Mouse (Mus musculus) left cerebral cortex, adult 2 months (tissue): ENCODE data around the gene Gm26992. TPM values are rescaled to one million over a fixed set of nuclear protein-coding genes. Genes with fewer than 3 reads are reported as not detected.
A peak's percentile ranks its signal among the peaks of the same experiment; 100 is the strongest.
"Not testable (repeated sequence)": the region's sequence is repeated elsewhere in the genome, so short reads cannot be mapped to it uniquely, and the experiment has no call there.

Source experiments
- DNase-seq, 2 experiments: peaks; one replicate each; pipeline ENCODE4 v3.0.0; 2021 to 2022; ENCODE audit warnings: low spot score in 2 of 2, mixed read lengths in 1 of 2; ENCODE audit errors: extremely low spot score in 1 of 2
- H3K27ac ChIP-seq: fragments of 200-600 bp; 2 replicates; pipeline ENCODE4 v1.8.1; 2022
- H3K4me3 ChIP-seq: fragments of 200-600 bp; 2 replicates; pipeline ENCODE4 v1.8.1; 2022
- CTCF ChIP-seq: fragments of 200-600 bp; IDR thresholded peaks from 2 replicates; pipeline ENCODE4 v1.8.1; 2022; ENCODE audit warnings: antibody characterized with exemption, mild to moderate bottlenecking, moderate library complexity
- intact Hi-C: fragments of 180-260 bp; cut with DNase I; formaldehyde crosslinking; loops from one replicate; pipeline ENCODE4 v1.15.1; 2025
- long read RNA-seq, 2 experiments: library from polyadenylated mRNA; stranded (forward); transcript quantifications; one replicate each; pipeline ENCODE4 v2.0.0; 2021; ENCODE audit warnings: borderline mapping rate in 2 of 2
- total RNA-seq, 2 experiments: library from RNA; stranded (reverse); gene quantifications; 2 replicates each; pipeline ENCODE4 v1.2.3; 2021

Gm26992 gene
- not detected for total RNA-seq
- long read RNA-seq, experiment 1 = 0 reads
- long read RNA-seq, experiment 2 = 0 reads

DNA sequence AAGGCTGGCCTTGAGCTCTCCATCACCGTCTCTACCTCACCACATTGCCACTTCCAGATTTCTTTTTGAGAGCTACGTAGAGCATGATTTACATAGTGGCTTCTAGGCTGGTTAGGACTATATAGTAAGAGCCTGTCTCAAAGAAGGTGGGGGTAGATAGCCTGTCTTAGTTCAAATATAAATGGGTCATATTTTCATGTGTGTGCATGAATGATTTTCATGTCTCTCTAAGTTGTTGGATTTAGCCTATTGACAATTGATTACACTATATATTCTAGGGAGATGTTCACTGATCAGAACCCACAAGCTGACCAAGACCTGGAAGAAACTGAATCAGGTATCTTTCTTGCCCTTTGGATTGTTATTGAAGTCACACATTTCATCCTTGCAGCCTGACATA, at the start of gene Gm26992:
Gene Gm26992, plus strand, starts transcription at position 301 of the 400 bp plus-strand sequence.
- TF ChIP-seq CTCF = no peak
- Histone ChIP-seq H3K4me3 (no peak within 1 kb of the TSS), H3K27ac (no peak within 1 kb of the TSS)
- intact Hi-C loops = no loop called here
- DNase-seq = no peak

DNA sequence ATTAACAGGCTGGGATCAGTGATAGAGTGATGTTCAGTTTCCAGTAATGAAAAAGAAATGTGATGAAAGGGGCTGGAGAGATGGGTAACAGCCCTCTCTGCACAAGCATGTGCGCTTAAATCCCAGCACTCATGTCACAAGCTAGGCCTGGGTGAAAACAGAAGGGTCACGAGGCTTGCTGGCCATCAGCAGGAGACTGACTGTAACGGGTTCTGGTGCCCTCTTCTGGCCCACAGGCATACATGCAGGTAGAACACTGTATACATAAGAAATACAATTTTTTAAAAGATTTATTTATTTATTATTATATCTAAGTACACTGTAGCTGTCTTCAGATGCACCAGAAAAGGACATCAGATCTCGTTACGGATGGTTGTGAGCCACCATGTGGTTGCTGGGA, 47.6 kb upstream of the Gm26992 start:
- Histone ChIP-seq H3K4me3 (no peak overlapping the region), H3K27ac (no peak overlapping the region)
- TF ChIP-seq CTCF = peak; percentile 56
- intact Hi-C loops = no loop called here
- DNase-seq = peak in 1 of 2 experiments; percentile 7

DNA sequence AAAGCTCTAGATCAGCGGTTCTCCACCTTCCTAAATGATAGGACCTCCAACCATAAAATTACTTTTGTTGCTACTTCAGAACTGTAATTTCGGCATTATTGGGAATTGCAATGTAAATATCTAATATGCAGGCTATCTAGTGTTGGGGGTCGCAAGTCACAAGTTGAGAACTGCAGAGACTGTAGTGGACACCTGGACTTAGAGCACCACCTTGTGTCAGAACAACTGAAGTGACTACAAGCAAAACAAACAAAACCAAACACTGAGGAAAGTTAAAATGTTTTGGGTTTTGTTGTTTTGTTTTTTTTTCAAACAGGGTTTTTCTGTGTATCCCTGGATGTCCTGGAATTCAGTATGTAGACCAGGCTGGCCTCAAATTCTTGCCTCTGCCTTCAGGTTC, 37.3 kb upstream of the Gm26992 start:
- peak; percentile 37 for TF ChIP-seq CTCF
- no peak overlapping the region for H3K4me3 ChIP-seq
- intact Hi-C loops = no loop called here
- no peak overlapping the region for H3K27ac ChIP-seq
- DNase-seq = no peak

DNA sequence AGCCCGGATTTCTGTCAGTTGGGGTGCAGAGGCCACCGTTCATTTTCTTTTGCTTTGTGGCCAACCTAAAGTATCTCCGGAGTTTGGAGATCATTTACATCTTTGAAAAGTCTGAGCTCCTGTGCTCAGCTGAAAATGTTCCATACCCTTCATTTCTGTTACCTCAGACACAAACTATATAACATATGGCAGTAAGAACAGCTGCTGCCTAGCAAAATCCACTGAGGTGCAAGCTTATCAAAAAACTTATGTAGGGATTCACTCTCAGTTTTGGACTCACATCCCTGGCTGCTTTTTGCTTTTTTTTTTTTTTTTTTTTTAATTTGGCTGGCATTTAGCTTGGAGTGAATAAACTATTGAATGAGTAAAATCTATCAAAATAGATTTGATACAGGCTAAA, 33.7 kb upstream of the Gm26992 start:
- no peak for TF ChIP-seq CTCF
- no peak for DNase-seq
- no peak overlapping the region for H3K27ac ChIP-seq
- intact Hi-C loops = no loop called here
- no peak overlapping the region for H3K4me3 ChIP-seq

DNA sequence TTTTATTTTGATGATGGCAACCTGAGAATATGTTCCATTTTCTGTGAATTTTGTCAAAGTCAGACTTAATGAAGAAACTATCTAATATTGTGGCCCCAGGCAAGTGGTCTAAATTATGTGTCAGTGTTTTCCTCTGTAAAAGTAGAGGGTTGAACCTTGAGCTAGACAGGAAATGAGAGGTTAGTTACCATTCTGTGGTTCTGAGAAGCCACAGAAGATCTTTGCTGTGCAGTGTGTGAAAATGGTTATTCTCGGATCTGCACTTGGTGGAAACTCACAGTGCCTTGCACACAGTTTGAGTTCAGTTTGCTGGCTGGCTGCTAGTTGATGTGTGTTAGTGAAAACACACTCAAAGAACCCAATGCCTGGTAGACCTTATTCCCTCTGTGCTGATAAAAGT, 28.0 kb upstream of the Gm26992 start:
- TF ChIP-seq CTCF = no peak
- intact Hi-C loops = no loop called here
- no peak overlapping the region for H3K27ac ChIP-seq
- DNase-seq = no peak
- no peak overlapping the region for H3K4me3 ChIP-seq

DNA sequence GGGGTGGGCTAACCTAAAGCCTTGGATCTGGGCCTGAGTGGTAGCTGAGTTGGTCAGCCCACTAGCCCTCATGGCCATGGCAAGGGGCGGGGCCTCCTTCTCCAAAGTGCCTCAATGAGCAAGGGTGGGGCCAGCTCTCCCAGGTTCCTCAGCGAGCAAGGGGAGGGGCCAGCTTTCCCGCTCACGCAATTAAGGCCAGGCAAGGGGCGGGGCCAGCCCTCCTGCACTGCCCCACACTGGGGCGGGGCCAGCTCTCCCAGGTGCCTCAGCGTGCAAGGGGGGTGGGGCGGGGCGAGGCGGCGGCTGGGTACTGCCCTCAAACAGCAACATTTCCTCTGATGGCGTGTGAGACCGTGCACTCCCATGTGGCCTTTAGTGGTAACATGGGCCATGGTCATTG, 16.8 kb upstream of the Gm26992 start:
- Histone ChIP-seq H3K27ac (no peak overlapping the region), H3K4me3 (no peak overlapping the region)
- no peak for DNase-seq
- intact Hi-C loops = no loop called here
- TF ChIP-seq CTCF = no peak

DNA sequence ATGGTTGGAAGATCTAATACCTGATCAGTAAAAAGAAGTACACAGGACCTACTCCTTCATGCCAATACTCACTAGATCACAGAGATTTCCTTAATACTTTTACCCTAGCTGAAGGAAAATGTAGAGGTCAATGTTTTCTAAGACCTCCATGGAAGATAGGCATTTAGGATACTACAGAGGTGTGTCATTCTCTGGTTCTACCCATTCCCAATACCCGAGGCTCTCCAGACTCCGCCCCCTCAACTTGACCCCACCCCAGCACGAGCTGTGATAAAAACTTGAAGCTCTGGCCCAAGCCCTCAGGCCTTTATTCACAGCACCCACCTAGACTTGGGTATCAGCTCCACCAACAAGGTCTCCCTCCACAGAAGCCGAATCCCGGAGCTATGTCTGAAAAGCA, 7.6 kb upstream of the Gm26992 start, which contains the start of gene Tsx:
Gene Tsx, plus strand, starts transcription at position 301 of the 400 bp plus-strand sequence.
- no peak for TF ChIP-seq CTCF
- DNase-seq = no peak
- H3K27ac ChIP-seq = no peak within 1 kb of the TSS
- intact Hi-C loops = no loop called here
- H3K4me3 ChIP-seq = no peak within 1 kb of the TSS

DNA sequence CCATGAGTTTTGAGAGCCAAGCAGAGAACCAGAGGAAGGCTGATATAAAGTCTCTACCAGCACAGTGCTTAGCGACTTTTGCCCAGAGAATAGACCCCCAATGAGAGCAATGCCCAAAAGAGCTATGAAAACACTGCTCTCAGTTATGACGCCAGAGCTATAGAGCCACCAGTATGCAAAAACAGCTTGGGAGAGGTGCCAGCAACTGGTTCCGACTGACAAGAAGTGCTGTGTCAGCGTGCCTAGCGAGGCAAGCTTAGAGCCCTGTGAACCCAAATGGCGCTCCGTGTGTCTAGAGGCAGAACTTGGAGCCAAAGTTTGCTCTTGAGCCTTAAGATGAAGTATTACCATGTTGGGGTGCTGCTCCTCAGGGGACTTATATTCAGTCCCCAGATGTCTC, 5.9 kb downstream of the Gm26992 start:
- intact Hi-C loops = no loop called here

DNA sequence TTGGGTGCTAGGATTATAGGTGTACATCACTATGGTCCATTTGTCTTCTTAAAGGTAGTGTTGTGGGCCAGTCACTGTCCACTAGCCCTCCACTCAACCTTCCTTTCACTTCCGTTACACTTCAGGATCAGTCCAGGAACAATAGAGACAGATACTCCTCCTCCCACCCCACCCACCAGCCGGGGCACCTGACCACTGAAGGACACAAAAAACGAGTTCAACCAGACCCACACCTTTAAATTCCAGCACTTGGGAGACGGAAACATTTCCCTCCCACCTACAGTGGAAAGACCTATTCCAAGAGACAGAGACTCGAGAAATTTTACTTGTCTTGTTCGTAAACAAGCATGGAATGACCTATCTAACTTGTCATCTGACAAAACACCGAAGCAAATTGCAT, 10.5 kb downstream of the Gm26992 start:
- no peak for TF ChIP-seq CTCF

More for the DNA sequence above, 5.9 kb downstream of the Gm26992 start:
- no peak overlapping the region for H3K27ac ChIP-seq
- no peak for TF ChIP-seq CTCF
- DNase-seq = no peak
- H3K4me3 ChIP-seq = no peak overlapping the region

DNA sequence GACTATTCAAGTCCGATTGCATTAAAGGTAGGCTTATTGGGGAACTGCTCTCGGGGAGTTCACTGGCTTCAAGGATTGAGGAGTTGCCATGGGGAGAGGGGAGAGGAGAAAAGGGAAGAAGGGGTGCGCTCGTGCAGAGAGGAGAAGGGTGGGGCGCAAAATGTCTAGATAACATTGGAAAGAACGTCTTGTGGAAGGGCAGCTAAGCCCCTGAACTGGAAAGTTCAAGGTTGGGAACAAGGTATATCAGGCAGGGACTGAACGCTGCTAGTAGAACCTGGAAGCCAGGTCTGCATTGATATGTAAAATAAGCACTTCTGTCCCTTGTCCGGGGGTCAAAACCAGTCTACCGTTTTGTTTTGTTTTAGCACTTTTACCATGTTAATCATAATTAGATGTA, 16.2 kb downstream of the Gm26992 start:
- Histone ChIP-seq H3K27ac (no peak overlapping the region), H3K4me3 (no peak overlapping the region)
- DNase-seq = no peak
- intact Hi-C loops = no loop called here
- no peak for TF ChIP-seq CTCF

More for the DNA sequence above, 10.5 kb downstream of the Gm26992 start:
- Histone ChIP-seq H3K27ac (no peak overlapping the region), H3K4me3 (no peak overlapping the region)
- intact Hi-C loops = no loop called here
- no peak for DNase-seq

DNA sequence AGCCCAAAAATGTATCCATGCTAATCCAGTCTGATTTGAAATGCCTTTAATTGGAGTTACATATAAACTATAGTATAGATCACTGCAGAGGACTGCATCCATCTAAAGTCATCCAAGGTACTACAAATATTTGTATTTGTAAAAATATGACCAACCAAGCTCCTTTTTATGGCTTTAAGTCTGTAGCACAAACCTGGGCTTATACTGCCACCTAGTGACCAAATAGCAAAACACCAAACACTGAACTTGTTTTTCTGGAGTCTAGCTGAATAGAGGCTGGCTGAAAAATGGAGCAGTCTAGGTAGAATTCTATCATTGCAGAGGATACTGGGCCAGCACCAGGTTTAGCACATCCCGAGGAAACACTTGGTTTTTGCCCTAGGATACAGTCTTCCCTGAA, 19.0 kb downstream of the Gm26992 start:
- no peak overlapping the region for H3K27ac ChIP-seq
- peak; percentile 78 for TF ChIP-seq CTCF
- intact Hi-C loops = loop anchor here (2.0 to 10.0 kb wide), 3 partner anchors 246 to 946 kb away; no protein-coding TSS in a partner anchor
- no peak for DNase-seq
- no peak overlapping the region for H3K4me3 ChIP-seq

DNA sequence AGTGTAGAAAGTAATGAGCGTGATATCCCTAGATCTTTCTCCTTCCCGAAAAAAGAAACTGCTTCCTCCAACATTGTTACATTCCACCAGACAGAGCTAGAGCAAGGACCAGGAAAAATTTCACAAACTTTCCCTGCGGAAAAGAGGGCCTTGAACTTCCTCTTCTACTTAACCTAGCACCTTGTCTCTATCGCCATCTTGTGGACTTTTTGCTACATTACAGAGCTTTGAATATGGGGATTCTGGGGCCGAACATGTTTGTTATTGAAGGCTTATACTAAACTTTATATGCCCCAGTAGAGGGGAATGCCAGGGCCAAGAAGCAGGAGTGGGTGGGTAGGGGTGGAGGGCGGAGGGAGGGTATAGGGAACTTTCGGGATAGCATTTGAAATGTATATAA, 21.9 kb downstream of the Gm26992 start:
- Histone ChIP-seq H3K27ac (no peak overlapping the region), H3K4me3 (no peak overlapping the region)
- intact Hi-C loops = loop anchor here (1.0 to 10.0 kb wide), 3 partner anchors 183 to 949 kb away; no protein-coding TSS in a partner anchor
- peak; percentile 64 for TF ChIP-seq CTCF
- no peak for DNase-seq

DNA sequence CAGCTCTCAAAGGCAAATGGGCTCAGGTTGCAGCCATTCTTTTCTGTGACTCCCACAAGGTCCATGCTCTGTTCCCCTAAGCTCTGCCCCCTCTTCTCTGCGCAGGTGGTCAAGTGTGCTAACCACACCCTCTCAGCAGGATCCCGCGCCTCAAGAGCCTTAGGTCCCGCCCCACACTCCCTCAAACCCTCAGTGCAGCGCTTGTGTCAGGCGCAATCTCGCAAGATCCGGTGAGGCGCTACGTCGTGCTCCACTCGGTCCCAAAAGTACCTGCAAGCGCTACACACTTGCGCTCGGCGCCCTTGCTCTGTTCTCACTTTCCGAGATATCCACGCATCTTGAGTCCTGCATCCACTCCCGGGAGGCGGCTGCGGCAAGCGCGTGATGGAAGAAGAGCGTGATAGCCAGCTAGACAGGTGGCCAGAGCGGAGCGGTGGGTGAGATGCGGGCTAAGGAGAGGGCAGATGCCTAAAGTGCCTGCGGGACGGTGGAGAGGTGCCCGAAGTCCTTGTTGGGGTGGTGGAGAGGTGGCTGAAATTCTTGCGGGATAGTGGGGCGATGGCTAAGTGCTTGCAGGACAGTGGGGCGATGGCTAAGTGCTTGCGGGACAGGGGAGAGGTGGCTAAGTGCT, 25.8 kb downstream of the Gm26992 start:
- Histone ChIP-seq H3K4me3 (peak overlapping the region; percentile 46), H3K27ac (no peak overlapping the region)
- TF ChIP-seq CTCF = no peak
- intact Hi-C loops = loop anchor here (10.0 kb wide), 2 partner anchors 493 to 953 kb away; no protein-coding TSS in a partner anchor
- DNase-seq = no peak

DNA sequence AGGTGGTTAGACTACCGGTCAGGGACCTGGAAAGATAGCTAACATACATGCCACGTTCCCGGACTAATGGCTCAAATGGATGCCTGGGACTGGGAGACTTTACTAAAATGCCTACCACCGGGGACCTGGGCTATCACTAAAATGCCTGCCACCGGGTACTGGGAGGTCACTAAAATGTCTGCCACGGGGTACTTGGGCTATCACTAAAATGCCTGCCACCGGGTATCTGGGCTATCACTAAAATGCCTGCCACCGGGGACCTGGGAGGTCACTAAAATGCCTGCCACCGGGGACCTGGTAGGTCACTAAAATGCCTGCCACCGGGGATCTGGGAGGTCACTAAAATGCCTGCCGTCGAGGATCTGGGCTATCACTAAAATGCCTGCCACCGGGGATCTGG, 26.6 kb downstream of the Gm26992 start:
- H3K4me3 ChIP-seq = peak overlapping the region; percentile 46
- intact Hi-C loops = loop anchor here (10.0 kb wide), 2 partner anchors 494 to 954 kb away; no protein-coding TSS in a partner anchor
- H3K27ac ChIP-seq, DNase-seq: not testable (repeated sequence)

DNA sequence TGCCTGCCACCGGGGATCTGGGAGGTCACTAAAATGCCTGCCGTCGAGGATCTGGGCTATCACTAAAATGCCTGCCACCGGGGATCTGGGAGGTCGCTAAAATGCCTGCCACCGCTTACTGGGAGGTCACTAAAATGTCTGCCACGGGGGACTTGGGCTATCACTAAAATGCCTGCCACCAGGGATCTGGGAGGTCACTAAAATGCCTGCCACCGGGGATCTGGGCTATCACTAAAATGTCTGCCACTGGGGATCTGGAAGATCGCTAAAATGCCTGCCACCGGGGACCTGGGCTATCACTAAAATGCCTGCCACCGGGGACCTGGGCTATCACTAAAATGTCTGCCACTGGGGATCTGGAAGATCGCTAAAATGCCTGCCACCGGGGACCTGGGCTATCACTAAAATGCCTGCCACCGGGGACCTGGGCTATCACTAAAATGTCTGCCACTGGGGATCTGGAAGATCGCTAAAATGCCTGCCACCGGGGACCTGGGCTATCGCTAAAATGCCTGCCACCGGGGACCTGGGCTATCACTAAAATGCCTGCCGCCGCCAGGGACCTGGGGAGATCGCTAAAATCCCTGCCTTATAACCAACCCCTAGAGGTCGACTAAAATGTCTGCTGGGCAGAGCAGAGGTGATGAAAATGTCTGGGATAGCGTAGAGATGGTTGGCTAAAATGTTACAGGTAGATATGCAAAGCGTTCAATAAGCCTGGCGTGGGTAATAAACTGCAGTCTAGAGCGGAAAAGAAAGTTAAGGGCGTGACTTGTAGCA, 27.3 kb downstream of the Gm26992 start:
- not testable (repeated sequence) for DNase-seq, H3K27ac ChIP-seq, H3K4me3 ChIP-seq
- intact Hi-C loops = loop anchor here (10.0 kb wide), 2 partner anchors 494 to 954 kb away; no protein-coding TSS in a partner anchor
